Mouse (Mus musculus) limb, embryonic 13.5 days (tissue): ENCODE results near the gene Zmynd10. TPM values are rescaled to one million over a fixed set of nuclear protein-coding genes. Genes with fewer than 3 reads are reported as not detected.
A peak's percentile ranks its signal among the peaks of the same experiment; 100 is the strongest.

Source experiments
- ATAC-seq: fragments of 200-750 bp; cut with Nextera tagmentation; 2 replicates; pipeline ENCODE4 v1.8.0; 2017; ENCODE audit warnings: low read depth, moderate number of reproducible peaks, moderate TSS enrichment; ENCODE audit not compliant: low FRiP score
- H3K27ac ChIP-seq: fragments of 300-500 bp; sonication (generic); 2 replicates; pipeline ENCODE4 v1.5.1; 2015; ENCODE audit warnings: inconsistent platforms, mild to moderate bottlenecking, moderate library complexity
- H3K27me3 ChIP-seq: fragments of 300-500 bp; sonication (generic); 2 replicates; pipeline ENCODE4 v1.6.1; 2015; ENCODE audit warnings: mild to moderate bottlenecking, inconsistent platforms
- H3K36me3 ChIP-seq: fragments of 300-500 bp; sonication (generic); 2 replicates; pipeline ENCODE4 v1.6.1; 2015; ENCODE audit warnings: inconsistent platforms, mild to moderate bottlenecking, moderate library complexity
- H3K4me1 ChIP-seq: fragments of 300-500 bp; sonication (generic); 2 replicates; pipeline ENCODE4 v1.6.1; 2015; ENCODE audit warnings: inconsistent platforms
- H3K4me2 ChIP-seq: fragments of 300-500 bp; sonication (generic); replicated peaks from 2 replicates; pipeline ENCODE4 v1.6.1; 2015; ENCODE audit warnings: inconsistent platforms, mild to moderate bottlenecking, moderate library complexity
- H3K4me3 ChIP-seq: fragments of 300-500 bp; sonication (generic); 2 replicates; pipeline ENCODE4 v1.5.1; 2015; ENCODE audit warnings: moderate library complexity, mild to moderate bottlenecking, inconsistent platforms
- H3K9ac ChIP-seq: fragments of 300-500 bp; sonication (generic); 2 replicates; pipeline ENCODE4 v1.6.1; 2015; ENCODE audit warnings: mild to moderate bottlenecking, inconsistent platforms
- H3K9me3 ChIP-seq: fragments of 300-500 bp; sonication (generic); 2 replicates; pipeline ENCODE4 v1.6.1; 2016; ENCODE audit warnings: inconsistent platforms
- WGBS: fragments of 180-500 bp; shearing (Covaris S2); methylation state at CpG from one replicate; pipeline ENCODE4 v1.1.7; 2015; 5-methylcytosine and 5-hydroxymethylcytosine counted together
- polyA plus RNA-seq: library from polyadenylated mRNA; unstranded; fragments of >200 nt; fragmentation: Nextera tagmentation; extraction: Ambion mirVana; gene quantifications from 2 replicates; pipeline ENCODE4 v1.2.1, GENCODE M21; 2015

Zmynd10 gene
- 1.7 and 2.1 TPM in 2 replicates for polyA plus RNA-seq

GRCm38 (mm10) chr9:107547026-107547425 lies at the start of gene Zmynd10:
Gene Zmynd10, plus strand, starts transcription at chr9:107547298.
- Histone ChIP-seq H3K9ac (peak within 1 kb of the TSS; percentile 21; the same call in 1 of the 2 replicates), H3K27ac (peak within 1 kb of the TSS; percentile 73), H3K4me1 (peaks cover 51% of the 10 kb centered on the region), H3K27me3 (0 out of 2 replicates have a peak, but pooled peaks cover 3% of the 10 kb centered on the region), H3K4me2 (peak within 1 kb of the TSS; percentile 60), H3K36me3 (peaks cover 22% of the 10 kb centered on the region), H3K9me3 (no peaks in the 10 kb centered on the region), H3K4me3 (peak within 1 kb of the TSS; percentile 22)
- ATAC-seq = peak; percentile 71
- WGBS = 2% methylated on average over 20 of the region's 20 CpGs

- WGBS = 83% methylated on average over 3 of the region's 3 CpGs
Observed at GRCm38 (mm10) chr9:107500708-107501286, 46.3 kb upstream of the Zmynd10 start.

GRCm38 (mm10) chr9:107502131-107502846 lies 44.8 kb upstream of the Zmynd10 start:
- Histone ChIP-seq H3K27me3 (peaks cover 52% of the 10 kb centered on the region), H3K27ac (no peak overlapping the region), H3K36me3 (no peaks in the 10 kb centered on the region), H3K9me3 (no peaks in the 10 kb centered on the region), H3K4me1 (peaks cover 9% of the 10 kb centered on the region; the same call in 1 of the 2 replicates), H3K9ac (no peak overlapping the region), H3K4me2 (no peak overlapping the region), H3K4me3 (no peak overlapping the region)
- WGBS = 84% methylated on average over 12 of the region's 12 CpGs
- no peak for ATAC-seq

More at GRCm38 (mm10) chr9:107500708-107501286, 46.3 kb upstream of the Zmynd10 start:
- no peaks in the 10 kb centered on the region for H3K9me3 ChIP-seq
- peaks cover 37% of the 10 kb centered on the region for H3K27me3 ChIP-seq
- ATAC-seq = no peak
- no peak overlapping the region for H3K9ac ChIP-seq
- no peaks in the 10 kb centered on the region for H3K36me3 ChIP-seq
- H3K27ac ChIP-seq = no peak overlapping the region
- no peak overlapping the region for H3K4me3 ChIP-seq
- H3K4me2 ChIP-seq = no peak overlapping the region
- H3K4me1 ChIP-seq = peaks cover 9% of the 10 kb centered on the region; the same call in 1 of the 2 replicates

GRCm38 (mm10) chr9:107504662-107505537 lies 42.2 kb upstream of the Zmynd10 start:
- no peak overlapping the region for H3K4me3 ChIP-seq
- H3K36me3 ChIP-seq = no peaks in the 10 kb centered on the region
- no peak overlapping the region for H3K27ac ChIP-seq
- H3K9me3 ChIP-seq = no peaks in the 10 kb centered on the region
- H3K4me1 ChIP-seq = peaks cover 26% of the 10 kb centered on the region
- no peak overlapping the region for H3K9ac ChIP-seq
- H3K4me2 ChIP-seq = no peak overlapping the region
- peaks cover 67% of the 10 kb centered on the region for H3K27me3 ChIP-seq
- 45% methylated on average over 19 of the region's 19 CpGs for whole genome bisulfite sequencing
- no peak for ATAC-seq

GRCm38 (mm10) chr9:107508266-107508665 lies 38.8 kb upstream of the Zmynd10 start:
- WGBS = 36% methylated on average over 10 of the region's 10 CpGs
- Histone ChIP-seq H3K9me3 (no peaks in the 10 kb centered on the region), H3K36me3 (no peaks in the 10 kb centered on the region), H3K4me3 (no peak overlapping the region), H3K27ac (no peak overlapping the region), H3K9ac (no peak overlapping the region), H3K27me3 (peaks cover 67% of the 10 kb centered on the region), H3K4me2 (no peak overlapping the region; the same call in 1 of the 2 replicates), H3K4me1 (peaks cover 29% of the 10 kb centered on the region)
- ATAC-seq = no peak

GRCm38 (mm10) chr9:107510384-107511100 lies 36.6 kb upstream of the Zmynd10 start:
- Histone ChIP-seq H3K4me3 (no peak overlapping the region), H3K4me1 (peaks cover 21% of the 10 kb centered on the region), H3K9ac (no peak overlapping the region), H3K27ac (no peak overlapping the region), H3K27me3 (peaks cover 63% of the 10 kb centered on the region), H3K36me3 (no peaks in the 10 kb centered on the region), H3K4me2 (no peak overlapping the region), H3K9me3 (no peaks in the 10 kb centered on the region)
- ATAC-seq = no peak
- WGBS = 77% methylated on average over 14 of the region's 14 CpGs

- Histone ChIP-seq H3K4me2 (no peak overlapping the region), H3K36me3 (no peaks in the 10 kb centered on the region), H3K9me3 (no peaks in the 10 kb centered on the region), H3K27me3 (peaks cover 54% of the 10 kb centered on the region), H3K4me3 (no peak overlapping the region), H3K4me1 (peaks cover 21% of the 10 kb centered on the region), H3K27ac (no peak overlapping the region), H3K9ac (no peak overlapping the region)
- no peak for ATAC-seq
- 48% methylated on average over 8 of the region's 8 CpGs for WGBS
Observed at GRCm38 (mm10) chr9:107511436-107511835, 35.7 kb upstream of the Zmynd10 start.

GRCm38 (mm10) chr9:107512326-107512725 lies 34.8 kb upstream of the Zmynd10 start:
- ATAC-seq = no peak
- H3K9ac ChIP-seq = no peak overlapping the region
- H3K36me3 ChIP-seq = no peaks in the 10 kb centered on the region
- WGBS = 83% methylated on average over 16 of the region's 16 CpGs
- H3K27ac ChIP-seq = no peak overlapping the region
- no peak overlapping the region for H3K4me2 ChIP-seq
- H3K4me1 ChIP-seq = peaks cover 21% of the 10 kb centered on the region
- H3K9me3 ChIP-seq = no peaks in the 10 kb centered on the region
- peaks cover 45% of the 10 kb centered on the region for H3K27me3 ChIP-seq
- no peak overlapping the region for H3K4me3 ChIP-seq

GRCm38 (mm10) chr9:107514303-107514955 lies 32.7 kb upstream of the Zmynd10 start:
- Histone ChIP-seq H3K36me3 (no peaks in the 10 kb centered on the region), H3K27me3 (peaks cover 38% of the 10 kb centered on the region), H3K27ac (no peak overlapping the region), H3K4me2 (no peak overlapping the region), H3K9me3 (no peaks in the 10 kb centered on the region), H3K9ac (no peak overlapping the region), H3K4me3 (no peak overlapping the region), H3K4me1 (0 out of 2 replicates have a peak, but pooled peaks cover 4% of the 10 kb centered on the region)
- 22% methylated on average over 14 of the region's 14 CpGs for WGBS
- ATAC-seq = peak; percentile 48; the same call in 1 of the 2 replicates

GRCm38 (mm10) chr9:107520331-107520730 lies 26.8 kb upstream of the Zmynd10 start:
- ATAC-seq = no peak
- Histone ChIP-seq H3K36me3 (no peaks in the 10 kb centered on the region), H3K4me2 (no peak overlapping the region), H3K4me1 (peaks cover 27% of the 10 kb centered on the region), H3K4me3 (no peak overlapping the region), H3K9me3 (no peaks in the 10 kb centered on the region), H3K27me3 (peaks cover 36% of the 10 kb centered on the region), H3K9ac (no peak overlapping the region), H3K27ac (no peak overlapping the region)
- WGBS = 61% methylated on average over 6 of the region's 6 CpGs

- 39% methylated on average over 5 of the region's 5 CpGs for WGBS
- Histone ChIP-seq H3K4me1 (peaks cover 28% of the 10 kb centered on the region), H3K9ac (0 out of 2 replicates have a peak overlapping the region, but pooled peaks have one; percentile 39), H3K9me3 (no peaks in the 10 kb centered on the region), H3K4me3 (no peak overlapping the region), H3K36me3 (no peaks in the 10 kb centered on the region), H3K27ac (no peak overlapping the region), H3K27me3 (peaks cover 44% of the 10 kb centered on the region), H3K4me2 (peak overlapping the region; percentile 52; the same call in 1 of the 2 replicates)
- no peak for ATAC-seq
Observed at GRCm38 (mm10) chr9:107521190-107521589, 25.9 kb upstream of the Zmynd10 start.
